Comparison of ENCODE assay signal across 12 mouse cellular contexts in genomic region chr8:57455765-57456164, GRCm38 (mm10). TPM values are rescaled to one million over a fixed set of nuclear protein-coding genes. Genes with fewer than 3 reads are reported as not detected.
DNase-seq lines count a peak whose midpoint lies in the region; ATAC-seq and TF ChIP-seq lines count a peak whose summit lies in the region.
"Had no signal": no experiment of that assay in that cellular context is flagged by ENCODE, and none has a peak within 500 bp of the region (broad histone marks: within the 10 kb centered on the region; RNA-seq: fewer than 3 reads in every experiment).

Gene Scrg1 (plus strand): TSS chr8:57455923.

- no peaks in the 10 kb centered on the region for H3K9me3 ChIP-seq in heart, embryonic 12.5 days (replicated peaks)
- no peaks in the 10 kb centered on the region for H3K9me3 ChIP-seq in neural tube, embryonic 14.5 days (ENCODE audit: control insufficient read depth, low read length)

- H3K36me3 ChIP-seq in heart, embryonic 12.5 days, result no peaks in the 10 kb centered on the region
- no peaks in the 10 kb centered on the region for H3K36me3 ChIP-seq in neural tube, embryonic 14.5 days (ENCODE audit: control insufficient read depth, insufficient read depth, low read length)

- 0 out of 2 replicates have a peak within 1 kb of the TSS, but pooled peaks have one; percentile 9 for H3K27ac ChIP-seq in heart, embryonic 12.5 days (ENCODE audit: poor library complexity, severe bottlenecking)
- H3K27ac ChIP-seq in neural tube, embryonic 14.5 days (ENCODE audit: low read depth, low read length), result no peak within 1 kb of the TSS
- no peak within 1 kb of the TSS for H3K27ac ChIP-seq in gastrocnemius, adult 2 months
- H3K27ac ChIP-seq: liver, embryonic 14.5 days had no signal

- ATAC-seq in heart, embryonic 12.5 days (ENCODE audit: insufficient number of reproducible peaks, low FRiP score), result no peak
- ATAC-seq in neural tube, embryonic 14.5 days (ENCODE audit: low read depth), result no peak; the same call in 1 of the 2 replicates
- ATAC-seq in neutrophil, adult 5-6 weeks (ENCODE audit: extremely low read depth, insufficient number of reproducible peaks, low FRiP score, poor library complexity, severe bottlenecking), result no peak

- peak within 1 kb of the TSS; percentile 22; the same call in 1 of the 2 replicates for H3K4me2 ChIP-seq in heart, embryonic 12.5 days
- H3K4me2 ChIP-seq in neural tube, embryonic 14.5 days (ENCODE audit: low read depth, low read length), result no peak within 1 kb of the TSS

- WGBS in heart, embryonic 12.5 days, result 83% methylated on average over 3 of the region's 3 CpGs
- 78% methylated on average over 3 of the region's 3 CpGs for WGBS in neural tube, embryonic 14.5 days

- DNase-seq in heart, adult 18-20 months, result no peak
- DNase-seq in neural tube, embryonic 10.5 days (ENCODE audit: extremely low spot score, low spot score), result no peak
- peak in 1 of 2 experiments; percentile 15 for DNase-seq in left cerebral cortex, postnatal 25 days (ENCODE audit: low spot score in 2 of 2)
- DNase-seq in gastrocnemius, adult 2 months, result no peak
- DNase-seq in heart, adult 8-10 months (ENCODE audit: low spot score), result no peak
- DNase-seq: gastrocnemius, postnatal 25 days; heart, postnatal 14 days; kidney, adult 9 months had no signal

- no peak within 1 kb of the TSS for H3K4me3 ChIP-seq in heart, embryonic 12.5 days
- H3K4me3 ChIP-seq in neural tube, embryonic 14.5 days (ENCODE audit: low read depth, low read length), result no peak within 1 kb of the TSS
- H3K4me3 ChIP-seq in gastrocnemius, adult 2 months, result no peak within 1 kb of the TSS

- no peak for TF ChIP-seq CTCF in gastrocnemius, adult 2 months (IDR thresholded peaks at IDR 0.05)

- intact Hi-C loops in left cerebral cortex, postnatal 25 days (cut with DNase I), result loop anchor here (2.0 kb wide), 1 partner anchor 31 kb away; the partner anchor contains the start of gene Sap30
- intact Hi-C loops in gastrocnemius, adult 2 months (cut with DNase I), result no loop called here

- H3K4me1 ChIP-seq in heart, embryonic 12.5 days (replicated peaks), result 0 out of 2 replicates have a peak, but pooled peaks cover 3% of the 10 kb centered on the region
- no peaks in the 10 kb centered on the region for H3K4me1 ChIP-seq in neural tube, embryonic 14.5 days (ENCODE audit: control insufficient read depth, insufficient read depth, low read length)

- no peak within 1 kb of the TSS for H3K9ac ChIP-seq in heart, embryonic 12.5 days
- no peak within 1 kb of the TSS for H3K9ac ChIP-seq in neural tube, embryonic 14.5 days (replicated peaks; ENCODE audit: low read depth, low read length)
- H3K9ac ChIP-seq: liver, embryonic 14.5 days had no signal

- no peaks in the 10 kb centered on the region for H3K27me3 ChIP-seq in heart, embryonic 12.5 days (replicated peaks)
- H3K27me3 ChIP-seq in neural tube, embryonic 14.5 days (ENCODE audit: control insufficient read depth, insufficient read depth, low read length), result no peaks in the 10 kb centered on the region

RNA-seq across cellular contexts. Expression of gene Scrg1, which starts in this region (rescaled TPM):
- 0.58 and 1.6 TPM in 2 replicates for polyA plus RNA-seq in heart, embryonic 12.5 days (2016; fragmentation: Nextera tagmentation; extraction: Ambion mirVana)
- total RNA-seq in heart, adult 18-20 months (2021), result not detected
- 6.2 and 10.9 TPM in 2 replicates for polyA plus RNA-seq in neural tube, embryonic 14.5 days (2014; fragmentation: Nextera tagmentation; extraction: Ambion mirVana)
- 10 to 100 TPM; 44.5 to 54.1 TPM for total RNA-seq in left cerebral cortex, postnatal 25 days (2021)
- 14.4 and 15.7 TPM in 2 replicates for total RNA-seq in neutrophil, adult 5-6 weeks (2017)
- not detected for total RNA-seq in gastrocnemius, adult 2 months (2021)
- total RNA-seq in heart, adult 8-10 months (2022), result not detected
- total RNA-seq: gastrocnemius, postnatal 25 days had no signal
- polyA plus RNA-seq: liver, embryonic 14.5 days had no signal

Comparison
In these comparisons a context has a peak if more than half of its experiments do, and no peak if none do; other contexts are left out.
1. RNA of gene Scrg1 (total RNA-seq): 44.5 to 54.1 TPM in left cerebral cortex, postnatal 25 days and 14.4 to 15.7 TPM in neutrophil, adult 5-6 weeks; not detected in heart, adult 18-20 months, not detected in gastrocnemius, adult 2 months and not detected in heart, adult 8-10 months; every median in the first group is over 10 times any median in the second.